Mouse (Mus musculus): ENCODE results near the gene Pdcd1.
"Not testable (repeated sequence)": the region's sequence is repeated elsewhere in the genome, so short reads cannot be mapped to it uniquely, and the experiment has no call there.

Pdcd1 gene

GRCm38 (mm10) chr1:94028741-94029140, 23.6 kb downstream of the Pdcd1 start:
- no peak for DNase-seq (ENCODE audit: low spot score)

- no peak for DNase-seq (ENCODE audit: low spot score)
These were observed 24.7 kb downstream of the Pdcd1 start for GRCm38 (mm10) chr1:94027506-94028108.

GRCm38 (mm10) chr1:94020151-94020550, 32.2 kb downstream of the Pdcd1 start, which contains the start of gene Neu4:
Gene Neu4 (plus strand): TSS chr1:94020451.
- DNase-seq (ENCODE audit: low spot score), result no peak

GRCm38 (mm10) chr1:94011643-94012042, 40.7 kb downstream of the Pdcd1 start:
- DNase-seq (ENCODE audit: low spot score), result no peak

- DNase-seq (ENCODE audit: low spot score), result not testable (repeated sequence)
These were observed 43.5 kb downstream of the Pdcd1 start for GRCm38 (mm10) chr1:94008826-94009225.

- DNase-seq (ENCODE audit: low spot score), result not testable (repeated sequence)
These were observed 46.3 kb downstream of the Pdcd1 start for GRCm38 (mm10) chr1:94005954-94006506.

- no peak for DNase-seq (ENCODE audit: low spot score)
These were observed 51.3 kb downstream of the Pdcd1 start for GRCm38 (mm10) chr1:94001023-94001422.

GRCm38 (mm10) chr1:93991491-93991890, 60.9 kb downstream of the Pdcd1 start:
- not testable (repeated sequence) for DNase-seq (ENCODE audit: low spot score)

GRCm38 (mm10) chr1:93991068-93991467, 61.3 kb downstream of the Pdcd1 start:
- not testable (repeated sequence) for DNase-seq (ENCODE audit: low spot score)

- not testable (repeated sequence) for DNase-seq (ENCODE audit: low spot score)
These were observed 62.1 kb downstream of the Pdcd1 start, which contains the start of gene Gal3st2c for GRCm38 (mm10) chr1:93990209-93990608. Gene Gal3st2c (plus strand): TSS chr1:93990509.

GRCm38 (mm10) chr1:93988786-93989185, 63.6 kb downstream of the Pdcd1 start:
- no peak for DNase-seq (ENCODE audit: low spot score)
